ENCODE assay signal across 14 mouse cellular contexts in genomic region chr3:145774336-145774735, GRCm38 (mm10).
"Had no signal": no experiment of that assay in that cellular context is flagged by ENCODE, and none has a peak within 500 bp of the region (broad histone marks: within the 10 kb centered on the region; RNA-seq: fewer than 3 reads in every experiment).

No protein-coding gene starts in this region.

- H3K4me2 ChIP-seq: liver, embryonic 11.5 days; liver, embryonic 15.5 days; midbrain, embryonic 12.5 days; neural tube, embryonic 13.5 days had no signal

- ATAC-seq: intestine, embryonic 16.5 days; midbrain, embryonic 16.5 days had no signal

- H3K27ac ChIP-seq: left cerebral cortex, adult 2 months; limb, embryonic 10.5 days; liver, embryonic 15.5 days; macrophage; midbrain, embryonic 12.5 days; neural tube, embryonic 13.5 days had no signal

- H3K27me3 ChIP-seq: liver, embryonic 15.5 days; midbrain, embryonic 12.5 days; neural tube, embryonic 13.5 days had no signal

- H3K9me3 ChIP-seq: limb, embryonic 10.5 days; liver, embryonic 15.5 days; midbrain, embryonic 12.5 days; neural tube, embryonic 13.5 days had no signal

- H3K9ac ChIP-seq: liver, embryonic 15.5 days; midbrain, embryonic 12.5 days; neural tube, embryonic 13.5 days had no signal

- H3K4me3 ChIP-seq: left cerebral cortex, adult 2 months; limb, embryonic 10.5 days; liver, embryonic 15.5 days; megakaryocyte, embryonic 14.5 days; midbrain, embryonic 12.5 days; neural tube, embryonic 13.5 days had no signal

- DNase-seq: kidney, adult 8-10 months; right cerebral cortex, postnatal 14 days; thymus, adult 2 months; thymus, postnatal 25 days had no signal

- H3K4me1 ChIP-seq: megakaryocyte, embryonic 14.5 days; midbrain, embryonic 12.5 days had no signal

- H3K36me3 ChIP-seq: limb, embryonic 10.5 days; liver, embryonic 15.5 days; midbrain, embryonic 12.5 days; neural tube, embryonic 13.5 days had no signal
